Mouse (Mus musculus): ENCODE results near the gene Phgr1. TPM values are rescaled to one million over a fixed set of nuclear protein-coding genes. Genes with fewer than 3 reads are reported as not detected.

The Phgr1 gene
- total and polyA plus RNA-seq, 3 experiments, result not detected

DNA sequence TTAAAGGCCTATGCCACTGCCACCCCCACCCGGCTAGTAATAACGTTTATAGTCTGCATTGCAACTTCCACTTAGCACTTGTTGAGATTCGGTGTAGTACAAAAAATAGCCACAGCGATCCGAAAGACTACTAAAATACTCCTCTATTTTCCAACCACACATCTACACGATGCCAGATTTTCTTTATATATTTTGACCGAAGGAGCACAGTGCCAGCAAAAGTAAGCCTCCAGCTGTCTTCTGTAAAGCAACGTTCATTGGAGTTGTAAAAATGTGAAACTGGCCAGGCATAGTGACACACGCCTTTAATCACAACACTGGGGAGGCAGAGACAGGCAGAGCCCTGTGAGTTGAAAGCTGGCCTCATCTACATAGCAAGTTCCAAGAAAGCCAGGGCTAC is 31.4 kb upstream of the Phgr1 start:
- 55% methylated on average over 9 of the region's 9 CpGs for WGBS

DNA sequence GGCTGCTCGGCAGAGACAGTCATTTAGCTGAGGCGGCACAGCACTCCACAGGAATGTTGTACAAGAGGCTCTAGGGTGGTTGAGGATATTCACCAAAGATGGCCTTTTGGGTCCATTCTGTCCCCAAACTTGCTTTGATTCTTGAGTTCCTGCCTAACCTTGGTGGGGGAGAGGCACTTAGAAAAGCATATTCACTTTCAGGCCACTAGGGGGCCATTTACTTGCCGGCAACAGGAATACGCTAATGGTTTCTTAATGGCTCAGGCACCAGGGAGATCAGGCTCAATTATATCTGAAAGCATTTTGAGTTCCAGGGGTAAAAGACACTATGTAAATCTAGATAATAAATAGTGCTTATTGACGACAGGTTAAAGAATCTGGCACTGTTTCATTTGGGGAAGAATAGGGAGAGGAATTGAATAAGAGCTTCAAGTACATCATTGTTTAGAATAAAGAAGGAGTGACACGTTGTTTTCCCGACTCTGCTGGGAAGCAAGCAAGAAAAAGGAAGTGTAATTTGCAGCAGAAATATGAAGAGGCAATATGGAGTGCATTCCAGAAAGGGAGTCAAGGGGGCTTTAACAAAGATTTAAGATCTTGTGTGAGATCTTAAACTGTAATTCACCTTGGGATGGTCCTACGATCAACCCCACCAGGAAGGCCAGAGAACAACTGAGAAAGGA is 29.2 kb upstream of the Phgr1 start:
- H3K36me3 ChIP-seq (ENCODE audit: control insufficient read depth, insufficient read depth, low read length), result 0 out of 2 replicates have a peak, but pooled peaks cover under 1% of the 10 kb centered on the region
- TF ChIP-seq EP300 (IDR thresholded peaks at IDR 0.05; ENCODE audit: insufficient read depth, low read depth, low read length) (peak; percentile 58; the same call in 1 of the 2 replicates), CTCF (IDR thresholded peaks at IDR 0.05) (peak; percentile 96), POLR2A (IDR thresholded peaks at IDR 0.05; ENCODE audit: insufficient read depth, low read depth, low read length) (no peak)
- 27% methylated on average over 8 of the region's 8 CpGs for WGBS
- no peaks in the 10 kb centered on the region for H3K79me2 ChIP-seq (replicated peaks; ENCODE audit: control insufficient read depth, insufficient read depth, low read length)
- intact Hi-C loops (cut with DNase I), result loop anchor here (1.0 to 10.0 kb wide), 3 partner anchors 36 to 259 kb away; partner anchors contain the start of gene Disp2
- no peak overlapping the region for H3K4me3 ChIP-seq
- H3K27me3 ChIP-seq (ENCODE audit: control insufficient read depth, insufficient read depth, low read length), result no peaks in the 10 kb centered on the region
- H3K27ac ChIP-seq, result no peak overlapping the region
- DNase-seq, result peak in 1 of 2 experiments; percentile 29
- H3K9ac ChIP-seq (ENCODE audit: low read depth, low read length), result no peak overlapping the region
- peaks cover 6% of the 10 kb centered on the region for H3K4me1 ChIP-seq (ENCODE audit: control insufficient read depth, insufficient read depth, low read length)

More for the DNA sequence above, 31.4 kb upstream of the Phgr1 start:
- Histone ChIP-seq H3K4me3 (no peak overlapping the region), H3K4me1 (ENCODE audit: control insufficient read depth, insufficient read depth, low read length) (peaks cover 4% of the 10 kb centered on the region), H3K9ac (ENCODE audit: low read depth, low read length) (no peak overlapping the region), H3K27ac (no peak overlapping the region), H3K79me2 (replicated peaks; ENCODE audit: control insufficient read depth, insufficient read depth, low read length) (no peaks in the 10 kb centered on the region), H3K36me3 (ENCODE audit: control insufficient read depth, insufficient read depth, low read length) (no peaks in the 10 kb centered on the region), H3K27me3 (ENCODE audit: control insufficient read depth, insufficient read depth, low read length) (no peaks in the 10 kb centered on the region)
- no peak for TF ChIP-seq CTCF (IDR thresholded peaks at IDR 0.05)
- no peak for TF ChIP-seq EP300 (IDR thresholded peaks at IDR 0.05; ENCODE audit: insufficient read depth, low read depth, low read length)
- TF ChIP-seq POLR2A (IDR thresholded peaks at IDR 0.05; ENCODE audit: insufficient read depth, low read depth, low read length), result no peak
- DNase-seq, result no peak
- intact Hi-C loops (cut with DNase I), result loop anchor here (10.0 kb wide), 1 partner anchor 256 kb away; no protein-coding TSS in a partner anchor

DNA sequence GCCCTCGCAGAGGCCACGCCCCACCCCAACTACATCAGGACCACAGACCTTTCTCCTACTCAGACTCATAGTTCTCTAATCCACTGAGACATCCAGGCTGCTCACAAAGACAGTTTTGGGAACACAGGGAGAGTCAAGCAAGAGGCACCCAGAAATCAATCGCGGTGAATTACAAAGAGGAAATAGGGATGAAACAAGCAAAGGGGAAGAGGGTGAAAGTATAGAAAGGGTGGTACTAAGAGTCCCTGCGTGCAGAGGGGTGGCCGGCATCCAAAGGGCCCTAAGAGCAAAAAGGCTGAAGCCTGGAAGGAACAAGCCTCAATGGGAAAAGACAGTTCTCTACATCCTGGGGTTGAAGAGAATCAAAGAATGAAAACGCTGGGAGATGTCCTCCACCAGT is 27.9 kb upstream of the Phgr1 start:
- H3K4me1 ChIP-seq (ENCODE audit: control insufficient read depth, insufficient read depth, low read length), result peaks cover 9% of the 10 kb centered on the region
- H3K27me3 ChIP-seq (ENCODE audit: control insufficient read depth, insufficient read depth, low read length), result no peaks in the 10 kb centered on the region
- intact Hi-C loops (cut with DNase I), result loop anchor here (5.0 to 10.0 kb wide), 4 partner anchors 42 to 803 kb away; partner anchors contain the start of genes Ankrd63, Chp1, Exd1 and Ivd
- no peak overlapping the region for H3K27ac ChIP-seq
- no peaks in the 10 kb centered on the region for H3K79me2 ChIP-seq (replicated peaks; ENCODE audit: control insufficient read depth, insufficient read depth, low read length)
- no peak for DNase-seq
- H3K9ac ChIP-seq (ENCODE audit: low read depth, low read length), result no peak overlapping the region
- 43% methylated on average over 7 of the region's 7 CpGs for WGBS
- TF ChIP-seq EP300 (IDR thresholded peaks at IDR 0.05; ENCODE audit: insufficient read depth, low read depth, low read length), result no peak
- TF ChIP-seq CTCF (IDR thresholded peaks at IDR 0.05), result no peak
- no peak for TF ChIP-seq POLR2A (IDR thresholded peaks at IDR 0.05; ENCODE audit: insufficient read depth, low read depth, low read length)
- 0 out of 2 replicates have a peak, but pooled peaks cover 2% of the 10 kb centered on the region for H3K36me3 ChIP-seq (ENCODE audit: control insufficient read depth, insufficient read depth, low read length)
- peak overlapping the region; percentile 90 for H3K4me3 ChIP-seq

DNA sequence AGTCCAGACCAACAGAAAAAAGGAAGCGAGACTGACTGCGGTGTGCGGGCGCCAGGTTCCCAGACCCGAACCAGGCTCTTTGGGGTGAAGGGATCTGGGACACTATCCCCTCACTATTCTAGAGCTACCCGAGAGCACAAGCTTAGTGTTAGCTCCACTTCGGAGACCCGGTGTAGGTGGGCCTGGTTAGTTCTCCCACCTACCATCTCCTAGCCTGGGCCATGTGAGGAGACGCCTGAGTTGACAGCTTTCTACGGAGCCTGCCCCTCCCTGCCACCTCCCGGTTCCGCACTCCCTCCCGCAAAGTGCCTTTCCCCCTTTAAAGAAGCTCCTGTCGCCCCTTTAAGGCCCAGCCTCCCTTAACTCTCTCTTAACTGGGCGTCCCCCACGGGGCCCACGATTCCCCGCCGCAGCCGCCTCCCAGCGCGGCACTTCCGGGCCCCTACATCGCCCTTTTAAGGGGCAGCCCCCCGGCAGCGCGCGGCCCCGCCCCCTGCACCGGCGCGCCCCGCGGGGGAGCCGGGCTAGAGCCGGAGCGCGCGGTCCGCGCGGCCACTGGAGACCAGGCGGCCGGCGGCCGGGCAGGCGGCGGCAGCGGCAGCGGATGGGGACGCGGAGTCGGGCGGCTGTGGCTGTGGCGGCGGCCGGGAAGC is 27.2 kb upstream of the Phgr1 start, which contains the start of gene Inafm2:
Gene Inafm2 (plus strand): TSS at position 527 of the 653 bp plus-strand sequence.
- peaks cover 10% of the 10 kb centered on the region for H3K4me1 ChIP-seq (ENCODE audit: control insufficient read depth, insufficient read depth, low read length)
- TF ChIP-seq POLR2A (IDR thresholded peaks at IDR 0.05; ENCODE audit: insufficient read depth, low read depth, low read length), result peak; percentile 31; the same call in 1 of the 2 replicates
- no peak for TF ChIP-seq CTCF (IDR thresholded peaks at IDR 0.05)
- intact Hi-C loops (cut with DNase I), result loop anchor here (5.0 to 10.0 kb wide), 4 partner anchors 43 to 802 kb away; partner anchors contain the start of genes Ankrd63, Chp1, Exd1 and Ivd
- no peaks in the 10 kb centered on the region for H3K27me3 ChIP-seq (ENCODE audit: control insufficient read depth, insufficient read depth, low read length)
- H3K79me2 ChIP-seq (replicated peaks; ENCODE audit: control insufficient read depth, insufficient read depth, low read length), result no peaks in the 10 kb centered on the region
- H3K9ac ChIP-seq (ENCODE audit: low read depth, low read length), result peak within 1 kb of the TSS; percentile 79
- H3K36me3 ChIP-seq (ENCODE audit: control insufficient read depth, insufficient read depth, low read length), result 0 out of 2 replicates have a peak, but pooled peaks cover 2% of the 10 kb centered on the region
- DNase-seq, result peak; percentile 96 to 97
- peak within 1 kb of the TSS; percentile 83 for H3K27ac ChIP-seq
- WGBS, result 8% methylated on average over 57 of the region's 57 CpGs
- peak within 1 kb of the TSS; percentile 90 for H3K4me3 ChIP-seq

DNA sequence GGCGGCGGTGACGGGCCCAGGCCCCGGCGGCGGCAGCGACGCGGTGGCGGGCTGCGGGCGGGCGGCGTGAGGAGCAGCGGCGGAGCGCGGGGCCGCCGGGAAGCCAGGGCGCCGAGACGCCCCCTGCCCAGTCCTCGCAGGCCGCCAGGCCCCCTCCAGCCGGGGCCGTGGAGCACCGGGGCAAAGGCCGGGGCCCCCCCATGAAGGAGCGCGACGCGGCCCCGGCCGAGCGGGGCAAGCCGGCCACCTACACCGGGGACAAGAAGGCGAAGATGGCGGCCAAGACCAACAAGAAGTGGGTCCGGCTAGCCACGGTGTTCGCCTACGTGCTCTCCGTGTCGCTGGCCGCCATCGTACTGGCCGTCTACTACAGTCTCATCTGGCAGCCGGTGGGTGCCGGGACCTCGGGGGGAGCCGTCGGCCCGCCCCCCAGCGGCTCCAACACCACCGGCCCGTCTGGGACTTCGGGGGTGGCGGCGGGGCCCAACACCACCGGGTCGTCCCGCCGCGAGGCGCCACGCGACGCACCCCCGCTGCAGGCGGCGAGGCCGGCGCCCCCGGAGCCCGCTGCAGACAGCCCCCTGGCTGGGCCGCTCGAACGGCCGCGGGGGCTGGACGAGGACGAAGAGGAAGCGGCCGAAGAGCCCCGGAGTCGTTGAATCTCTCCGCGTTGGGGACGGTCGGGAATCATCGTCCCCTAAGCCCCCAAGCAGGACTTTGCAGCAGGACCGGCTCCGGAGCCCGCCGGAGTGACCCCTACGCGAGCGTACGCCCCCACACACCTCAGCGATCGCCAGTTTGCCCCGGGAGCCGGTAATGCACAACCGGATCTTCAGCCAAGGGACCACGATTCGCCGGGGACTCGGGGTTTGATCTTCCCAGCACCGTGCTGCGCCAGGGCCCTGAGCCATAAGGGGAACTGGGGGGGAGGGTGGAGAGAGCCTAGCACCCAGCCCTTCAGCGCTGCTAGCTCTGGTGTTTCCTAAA is 26.4 kb upstream of the Phgr1 start:
- Histone ChIP-seq H3K4me1 (ENCODE audit: control insufficient read depth, insufficient read depth, low read length) (peaks cover 13% of the 10 kb centered on the region), H3K27ac (peak overlapping the region; percentile 83), H3K36me3 (ENCODE audit: control insufficient read depth, insufficient read depth, low read length) (0 out of 2 replicates have a peak, but pooled peaks cover 2% of the 10 kb centered on the region), H3K27me3 (ENCODE audit: control insufficient read depth, insufficient read depth, low read length) (no peaks in the 10 kb centered on the region), H3K4me3 (peak overlapping the region; percentile 90), H3K79me2 (replicated peaks; ENCODE audit: control insufficient read depth, insufficient read depth, low read length) (no peaks in the 10 kb centered on the region), H3K9ac (ENCODE audit: low read depth, low read length) (peak overlapping the region; percentile 79)
- DNase-seq, result peak; percentile 62 to 73
- 4% methylated on average over 113 of the region's 113 CpGs for WGBS
- intact Hi-C loops (cut with DNase I), result loop anchor here (5.0 to 10.0 kb wide), 4 partner anchors 44 to 801 kb away; partner anchors contain the start of genes Ankrd63, Chp1, Exd1 and Ivd
- TF ChIP-seq CTCF (IDR thresholded peaks at IDR 0.05) (no peak), EP300 (IDR thresholded peaks at IDR 0.05; ENCODE audit: insufficient read depth, low read depth, low read length) (no peak), POLR2A (IDR thresholded peaks at IDR 0.05; ENCODE audit: insufficient read depth, low read depth, low read length) (no peak)

Data from heart, adult 2 months (tissue).